Mouse (Mus musculus) heart, embryonic 11.5 days (tissue): ENCODE measurements around the gene Mapk8. TPM values are rescaled to one million over a fixed set of nuclear protein-coding genes. Genes with fewer than 3 reads are reported as not detected.
"Not testable (repeated sequence)": the region's sequence is repeated elsewhere in the genome, so short reads cannot be mapped to it uniquely, and the experiment has no call there.

ENCODE experiments used
- ATAC-seq: fragments of 200-750 bp; cut with Nextera tagmentation; replicated peaks from 2 replicates; pipeline ENCODE4 v1.8.0; 2017; ENCODE audit warnings: moderate library complexity; ENCODE audit not compliant: insufficient number of reproducible peaks, low FRiP score, low TSS enrichment
- H3K27ac ChIP-seq: fragments of 300-500 bp; sonication (generic); 2 replicates; pipeline ENCODE4 v1.5.1; 2014; ENCODE audit warnings: mild to moderate bottlenecking, low read depth, low read length
- H3K27me3 ChIP-seq: fragments of 300-500 bp; sonication (generic); 2 replicates; pipeline ENCODE4 v1.6.1; 2014; ENCODE audit warnings: mild to moderate bottlenecking, low read length, mixed read lengths; ENCODE audit not compliant: control insufficient read depth, insufficient read depth
- H3K36me3 ChIP-seq: fragments of 300-500 bp; sonication (generic); 2 replicates; pipeline ENCODE4 v1.6.1; 2014; ENCODE audit warnings: mild to moderate bottlenecking, low read length, moderate library complexity, mixed read lengths; ENCODE audit not compliant: control insufficient read depth, insufficient read depth
- H3K4me1 ChIP-seq: fragments of 300-500 bp; sonication (generic); 2 replicates; pipeline ENCODE4 v1.6.1; 2014; ENCODE audit warnings: low read length; ENCODE audit not compliant: control insufficient read depth, insufficient read depth
- H3K4me2 ChIP-seq: fragments of 300-500 bp; sonication (generic); 2 replicates; pipeline ENCODE4 v1.6.1; 2014; ENCODE audit warnings: mild to moderate bottlenecking, moderate library complexity
- H3K4me3 ChIP-seq: fragments of 300-500 bp; sonication (generic); 2 replicates; pipeline ENCODE4 v1.5.1; 2014; ENCODE audit warnings: low read depth, low read length
- H3K9ac ChIP-seq: fragments of 300-500 bp; sonication (generic); 2 replicates; pipeline ENCODE4 v1.6.1; 2014; ENCODE audit warnings: mild to moderate bottlenecking, low read depth, low read length, moderate library complexity
- H3K9me3 ChIP-seq: fragments of 300-500 bp; sonication (generic); replicated peaks from 2 replicates; pipeline ENCODE4 v1.6.1; 2016; ENCODE audit warnings: low read length; ENCODE audit not compliant: control insufficient read depth
- WGBS: fragments of 180-500 bp; shearing (Covaris S2); extraction: QIAGEN DNeasy Blood & Tissue Kit; methylation state at CpG from one replicate; pipeline ENCODE4 v1.1.7; 2014; ENCODE audit not compliant: insufficient replicate concordance; 5-methylcytosine and 5-hydroxymethylcytosine counted together
- polyA plus RNA-seq: library from polyadenylated mRNA; unstranded; fragments of >200 nt; fragmentation: Nextera tagmentation; extraction: Ambion mirVana; gene quantifications from 2 replicates; pipeline ENCODE4 v1.2.1, GENCODE M21; 2014

Mapk8 gene
- polyA plus RNA-seq, 1 experiment from 2014 or later: 15.3 TPM

GRCm38 (mm10) chr14:33463658-33464057, 16.7 kb upstream of the Mapk8 start:
- Histone ChIP-seq H3K27me3 (no peaks in the 10 kb centered on the region), H3K4me3 (no peak overlapping the region), H3K9me3 (no peaks in the 10 kb centered on the region), H3K27ac (no peak overlapping the region), H3K4me1 (no peaks in the 10 kb centered on the region), H3K9ac (no peak overlapping the region), H3K36me3 (no peaks in the 10 kb centered on the region), H3K4me2 (no peak overlapping the region)
- WGBS: 75% methylated on average over 3 of the region's 3 CpGs
- no peak for ATAC-seq

GRCm38 (mm10) chr14:33450331-33450730, 3.4 kb upstream of the Mapk8 start:
- H3K36me3 ChIP-seq: no peaks in the 10 kb centered on the region
- no peak overlapping the region for H3K9ac ChIP-seq
- H3K4me2 ChIP-seq: no peak overlapping the region
- H3K9me3 ChIP-seq: no peaks in the 10 kb centered on the region
- no peak for ATAC-seq
- no peak overlapping the region for H3K27ac ChIP-seq
- H3K4me1 ChIP-seq: no peaks in the 10 kb centered on the region
- H3K4me3 ChIP-seq: no peak overlapping the region
- no peaks in the 10 kb centered on the region for H3K27me3 ChIP-seq

GRCm38 (mm10) chr14:33449296-33449840, 2.4 kb upstream of the Mapk8 start:
- no peak for ATAC-seq
- no peak overlapping the region for H3K4me2 ChIP-seq
- 78% methylated on average over 2 of the region's 2 CpGs for WGBS
- no peaks in the 10 kb centered on the region for H3K4me1 ChIP-seq
- H3K9ac ChIP-seq: no peak overlapping the region
- no peaks in the 10 kb centered on the region for H3K9me3 ChIP-seq
- no peak overlapping the region for H3K4me3 ChIP-seq
- H3K27ac ChIP-seq: no peak overlapping the region
- no peaks in the 10 kb centered on the region for H3K27me3 ChIP-seq
- H3K36me3 ChIP-seq: no peaks in the 10 kb centered on the region

- no peaks in the 10 kb centered on the region for H3K36me3 ChIP-seq
- H3K4me3 ChIP-seq: no peak overlapping the region
- H3K4me1 ChIP-seq: peaks cover 7% of the 10 kb centered on the region; the same call in 1 of the 2 replicates
- ATAC-seq: no peak
- H3K9me3 ChIP-seq: no peaks in the 10 kb centered on the region
- H3K4me2 ChIP-seq: no peak overlapping the region
- H3K9ac ChIP-seq: no peak overlapping the region
- no peaks in the 10 kb centered on the region for H3K27me3 ChIP-seq
- H3K27ac ChIP-seq: no peak overlapping the region
- WGBS: 83% methylated on average over 4 of the region's 4 CpGs
These were observed 1.3 kb upstream of the Mapk8 start for GRCm38 (mm10) chr14:33448276-33448675.

DNA sequence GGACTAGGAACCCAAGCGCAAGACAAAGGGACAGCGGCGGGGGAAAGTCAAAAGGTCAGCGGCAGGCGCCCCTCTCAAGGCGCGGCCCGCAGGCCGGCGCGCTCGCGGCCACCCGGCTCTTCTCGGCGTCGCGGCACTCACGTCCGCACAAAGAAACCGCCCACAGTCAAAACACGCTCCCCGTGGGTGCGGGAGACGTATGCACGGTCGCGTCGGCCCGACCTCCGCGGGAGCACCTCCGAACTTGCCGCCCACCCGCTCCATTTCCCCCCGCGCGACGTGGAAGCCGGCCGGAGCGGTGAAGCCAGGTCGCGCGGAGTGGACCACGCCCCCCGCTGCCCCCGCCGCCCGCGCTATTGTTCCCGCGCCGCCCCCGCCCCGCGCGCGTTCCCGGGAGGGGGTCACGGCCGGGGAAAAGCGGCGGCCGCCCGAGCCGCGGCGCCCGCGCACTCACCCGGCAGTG, 366 bp downstream of the Mapk8 start:
- Histone ChIP-seq H3K36me3 (no peaks in the 10 kb centered on the region), H3K9ac (peak overlapping the region; percentile 95), H3K4me1 (peaks cover 7% of the 10 kb centered on the region; the same call in 1 of the 2 replicates), H3K27me3 (no peaks in the 10 kb centered on the region), H3K27ac (peak overlapping the region; percentile 96), H3K4me3 (peak overlapping the region; percentile 91), H3K4me2 (peak overlapping the region; percentile 64), H3K9me3 (no peaks in the 10 kb centered on the region)
- 1% methylated on average over 33 of the region's 72 CpGs for WGBS
- peak; percentile 57 for ATAC-seq

- Histone ChIP-seq H3K4me2 (peak overlapping the region; percentile 64), H3K4me1 (peaks cover 7% of the 10 kb centered on the region; the same call in 1 of the 2 replicates), H3K27me3 (no peaks in the 10 kb centered on the region), H3K27ac (no peak overlapping the region), H3K9me3 (no peaks in the 10 kb centered on the region), H3K36me3 (no peaks in the 10 kb centered on the region), H3K4me3 (peak overlapping the region; percentile 91), H3K9ac (peak overlapping the region; percentile 95)
- ATAC-seq: no peak
- 48% methylated on average over 3 of the region's 3 CpGs for WGBS
These were observed 996 bp downstream of the Mapk8 start for GRCm38 (mm10) chr14:33445962-33446361.

DNA sequence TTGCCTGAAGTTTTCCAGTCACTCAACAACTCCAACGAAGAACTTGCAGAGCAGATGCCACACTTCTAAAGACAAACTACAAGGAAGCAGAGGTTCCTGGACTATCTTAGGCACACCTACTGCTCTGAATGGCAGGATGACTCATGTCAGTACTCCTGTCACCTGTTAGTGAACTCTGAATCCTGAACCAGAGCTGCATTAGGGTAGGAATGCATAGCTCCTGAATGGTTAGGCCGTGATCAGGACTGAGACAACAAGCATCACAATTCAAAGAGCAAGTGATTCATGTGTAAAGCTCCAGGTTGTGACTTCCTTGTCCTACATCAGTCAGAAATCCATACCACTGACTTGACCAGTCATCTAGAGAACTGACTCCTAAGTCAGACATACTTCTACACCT, 3.2 kb downstream of the Mapk8 start:
- no peak for ATAC-seq
- H3K4me1 ChIP-seq: peaks cover 7% of the 10 kb centered on the region; the same call in 1 of the 2 replicates
- 55% methylated on average over 2 of the region's 2 CpGs for WGBS

GRCm38 (mm10) chr14:33432485-33432884, 14.5 kb downstream of the Mapk8 start:
- H3K4me2 ChIP-seq, H3K36me3 ChIP-seq, H3K4me1 ChIP-seq, ATAC-seq, H3K9ac ChIP-seq, H3K9me3 ChIP-seq, H3K4me3 ChIP-seq, H3K27me3 ChIP-seq, H3K27ac ChIP-seq: not testable (repeated sequence)
- WGBS: 91% methylated on average over 4 of the region's 4 CpGs

More for the DNA sequence above, 3.2 kb downstream of the Mapk8 start:
- Histone ChIP-seq H3K9me3 (no peaks in the 10 kb centered on the region), H3K4me2 (no peak overlapping the region), H3K9ac (no peak overlapping the region), H3K36me3 (no peaks in the 10 kb centered on the region), H3K27me3 (no peaks in the 10 kb centered on the region), H3K27ac (no peak overlapping the region), H3K4me3 (no peak overlapping the region)

DNA sequence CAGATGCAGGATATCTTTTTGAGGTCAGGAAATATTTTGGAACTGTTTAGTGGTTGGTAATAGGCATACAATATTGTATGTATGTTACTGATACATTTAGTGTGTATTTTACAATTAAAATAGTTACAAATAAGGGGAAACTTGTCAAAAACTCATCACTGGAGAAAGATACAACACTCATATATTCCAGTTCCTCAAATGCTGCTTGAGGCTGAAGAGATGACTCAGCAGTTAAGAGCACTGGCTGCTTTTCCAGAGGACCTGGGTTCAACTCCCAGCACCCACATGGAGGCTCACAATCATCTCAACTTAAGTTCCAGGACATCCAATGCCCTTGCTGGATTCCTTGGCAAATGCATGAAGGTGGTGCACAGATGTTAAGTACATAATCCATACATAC, 22.8 kb downstream of the Mapk8 start:
- no peak overlapping the region for H3K4me2 ChIP-seq
- no peaks in the 10 kb centered on the region for H3K36me3 ChIP-seq
- no peak overlapping the region for H3K4me3 ChIP-seq
- no peak for ATAC-seq
- H3K27me3 ChIP-seq: no peaks in the 10 kb centered on the region
- H3K27ac ChIP-seq: no peak overlapping the region
- peaks cover 4% of the 10 kb centered on the region; the same call in 1 of the 2 replicates for H3K4me1 ChIP-seq
- no peaks in the 10 kb centered on the region for H3K9me3 ChIP-seq
- no peak overlapping the region for H3K9ac ChIP-seq
